Mouse (Mus musculus) cerebellum, postnatal 10 days (tissue): ENCODE measurements around the gene Fbxl15.

Source experiments
- DNase-seq, 2 experiments: peaks; one replicate each; pipeline ENCODE4 v3.0.0; 2021; ENCODE audit warnings: mixed read lengths in 2 of 2

Fbxl15 gene

GRCm38 (mm10) chr19:46322996-46323572 is 4.9 kb upstream of the Fbxl15 start:
- DNase-seq = no peak

- DNase-seq = no peak
Observed at GRCm38 (mm10) chr19:46323716-46324115, 4.3 kb upstream of the Fbxl15 start.

- no peak for DNase-seq
Observed at GRCm38 (mm10) chr19:46324366-46324765, 3.6 kb upstream of the Fbxl15 start.

DNA sequence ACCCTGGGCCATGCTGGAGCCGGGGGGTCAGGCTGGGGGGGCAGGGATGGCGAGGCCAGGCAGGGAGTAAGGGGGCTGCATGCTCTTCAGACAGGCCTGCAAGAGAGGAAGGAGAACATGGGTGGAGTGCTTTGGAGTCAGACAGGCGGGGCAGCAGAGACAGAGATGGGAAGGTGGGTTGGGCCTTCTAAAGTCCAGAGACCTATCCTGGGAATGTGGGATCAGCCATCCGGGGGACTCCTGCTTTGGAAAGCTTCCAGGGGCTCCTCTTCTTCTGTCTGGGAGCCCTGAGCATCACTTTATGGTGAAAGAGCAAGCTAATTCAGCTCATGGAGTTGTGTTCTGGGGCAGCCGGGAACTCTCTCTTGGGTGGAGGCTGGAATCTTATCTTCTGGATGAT is 3.1 kb upstream of the Fbxl15 start:
- DNase-seq = no peak

GRCm38 (mm10) chr19:46326019-46326755 is 1.8 kb upstream of the Fbxl15 start:
- DNase-seq = peak; percentile 58 to 63

DNA sequence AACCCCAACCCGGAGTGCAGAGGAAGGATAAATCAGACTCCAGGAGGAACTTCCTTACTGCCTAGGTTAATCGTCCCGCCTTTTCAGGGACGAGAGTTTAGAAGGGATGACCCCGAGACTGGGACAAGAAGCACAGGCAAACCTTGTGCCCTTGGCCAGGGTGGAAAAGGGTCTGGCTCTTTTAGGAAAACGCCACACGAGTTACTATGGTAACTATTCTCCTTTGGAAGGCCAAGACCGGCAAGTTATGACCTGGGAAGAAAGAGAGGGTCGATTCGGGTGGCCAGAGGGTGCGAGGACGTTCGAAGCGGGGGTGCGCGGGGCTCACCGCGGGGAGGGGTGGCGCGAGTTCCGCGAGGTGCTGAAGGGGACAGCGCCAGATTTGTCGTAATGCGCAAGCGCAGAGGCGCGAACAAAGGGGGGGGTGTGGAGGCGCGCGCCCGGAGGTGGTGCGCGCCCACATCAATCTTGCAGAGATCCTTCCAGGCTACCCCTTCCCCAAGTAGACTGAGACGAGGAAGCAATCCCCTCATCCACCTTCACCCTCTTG is 1.2 kb upstream of the Fbxl15 start, which contains the start of gene Psd:
Gene Psd, minus strand, starts transcription at position 401 of the 550 bp plus-strand sequence.
- peak; percentile 86 to 88 for DNase-seq

DNA sequence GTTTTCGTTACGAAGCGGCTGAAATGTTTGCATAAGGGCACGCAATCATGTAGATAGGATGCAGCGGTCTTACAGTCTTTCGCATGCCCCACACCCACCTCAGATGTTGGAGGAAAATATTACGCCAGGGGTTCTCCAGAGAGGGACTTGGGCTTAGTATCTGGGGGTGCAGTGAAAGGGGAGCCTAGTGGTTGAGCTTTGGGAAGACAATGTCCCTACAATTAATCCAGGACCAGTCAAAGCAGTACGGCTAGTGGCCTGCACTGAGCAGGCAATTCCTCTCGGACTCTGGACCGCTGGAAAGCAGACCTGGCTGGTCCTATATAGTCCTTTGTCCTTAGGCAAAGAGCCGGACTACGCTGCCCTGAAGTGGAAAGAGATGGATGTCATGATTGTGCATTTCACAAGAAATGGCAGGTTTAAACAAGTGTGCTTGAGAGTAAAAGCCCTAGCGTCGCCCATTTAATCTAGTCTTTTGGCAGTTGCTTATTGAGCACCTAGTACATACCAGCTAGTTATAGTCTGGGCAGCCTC is 386 bp upstream of the Fbxl15 start:
- peak in 1 of 2 experiments; percentile 22 for DNase-seq

DNA sequence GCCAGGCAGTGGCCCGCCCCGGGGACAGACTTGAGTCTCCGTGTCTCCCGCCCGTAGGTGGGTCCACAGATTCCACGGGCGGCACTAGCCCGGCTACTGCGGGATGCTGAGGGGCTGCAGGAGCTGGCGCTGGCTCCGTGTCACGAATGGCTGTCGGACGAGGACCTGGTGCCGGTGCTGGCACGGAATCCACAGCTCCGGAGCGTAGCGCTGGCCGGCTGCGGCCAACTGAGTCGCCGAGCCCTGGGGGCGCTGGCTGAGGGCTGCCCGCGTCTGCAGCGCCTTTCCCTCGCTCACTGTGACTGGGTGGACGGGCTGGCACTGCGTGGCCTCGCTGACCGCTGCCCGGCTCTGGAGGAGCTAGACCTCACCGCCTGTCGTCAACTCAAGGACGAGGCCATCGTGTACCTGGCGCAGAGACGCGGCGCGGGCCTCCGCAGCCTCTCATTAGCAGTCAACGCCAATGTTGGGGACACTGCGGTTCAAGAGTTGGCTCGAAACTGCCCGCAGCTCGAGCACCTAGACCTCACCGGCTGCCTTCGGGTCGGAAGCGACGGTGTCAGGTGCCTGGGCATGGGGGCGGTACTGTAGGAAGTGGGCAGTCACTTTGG is 1.2 kb downstream of the Fbxl15 start:
- DNase-seq = peak; percentile 74 to 76

DNA sequence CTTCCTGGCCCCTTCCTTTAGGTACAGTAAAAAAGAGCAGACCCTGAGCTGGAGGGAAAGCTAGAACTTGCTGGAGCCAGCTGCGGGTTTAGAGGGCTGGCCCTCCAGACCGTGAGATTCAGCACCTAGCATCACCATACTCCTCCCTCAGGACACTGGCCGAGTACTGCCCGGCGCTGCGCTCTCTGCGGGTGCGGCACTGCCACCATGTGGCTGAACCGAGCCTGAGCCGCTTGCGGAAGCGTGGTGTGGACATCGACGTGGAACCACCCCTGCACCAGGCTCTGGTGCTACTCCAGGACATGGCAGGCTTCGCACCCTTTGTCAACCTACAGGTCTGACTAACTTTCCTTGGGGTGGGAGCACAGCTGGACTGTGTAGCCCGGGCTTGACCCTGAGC is 2.0 kb downstream of the Fbxl15 start:
- peak; percentile 88 to 90 for DNase-seq

- DNase-seq = peak in 1 of 2 experiments; percentile 15
Observed at GRCm38 (mm10) chr19:46330696-46331095, 2.7 kb downstream of the Fbxl15 start.

DNA sequence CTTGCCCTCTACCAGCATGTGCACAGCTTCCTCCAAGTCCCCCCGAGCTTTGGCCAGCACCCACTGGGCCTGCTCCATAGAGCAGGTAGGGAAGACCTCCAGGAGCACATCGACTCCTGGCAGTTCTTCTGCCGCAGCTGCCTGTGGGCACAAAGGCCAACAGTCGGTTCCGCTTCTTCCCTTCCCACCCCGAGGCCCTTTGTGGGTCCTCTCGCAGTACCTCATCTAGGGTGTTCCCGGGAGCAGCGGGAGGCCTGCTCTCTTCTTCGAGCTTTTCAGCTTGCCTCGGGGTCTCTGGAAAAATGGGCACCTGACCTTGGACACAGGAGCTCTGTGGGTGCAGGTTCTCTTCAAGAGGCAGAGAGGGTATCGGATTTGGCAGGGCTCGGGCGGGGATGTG is 3.3 kb downstream of the Fbxl15 start:
- peak in 1 of 2 experiments; percentile 19 for DNase-seq

DNA sequence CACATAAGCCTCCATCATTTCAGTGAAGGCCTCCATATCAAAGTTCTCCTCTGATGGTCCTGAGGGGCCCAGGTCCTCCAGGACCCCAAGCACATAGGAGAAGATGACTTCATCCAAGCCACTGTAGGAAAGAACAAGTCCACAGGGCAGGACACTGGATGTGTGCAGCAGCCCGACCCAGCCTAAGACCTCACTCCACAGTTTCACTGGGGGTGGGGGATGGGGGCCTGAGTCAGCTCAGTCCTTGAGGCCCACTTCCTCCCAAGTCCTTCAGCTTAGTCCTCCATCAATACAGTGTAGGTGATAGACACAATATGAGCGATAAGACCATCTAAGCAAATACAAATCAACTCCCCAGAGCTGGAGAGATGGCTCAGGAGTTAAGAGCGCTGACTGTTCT is 4.0 kb downstream of the Fbxl15 start:
- peak in 1 of 2 experiments; percentile 29 for DNase-seq

DNA sequence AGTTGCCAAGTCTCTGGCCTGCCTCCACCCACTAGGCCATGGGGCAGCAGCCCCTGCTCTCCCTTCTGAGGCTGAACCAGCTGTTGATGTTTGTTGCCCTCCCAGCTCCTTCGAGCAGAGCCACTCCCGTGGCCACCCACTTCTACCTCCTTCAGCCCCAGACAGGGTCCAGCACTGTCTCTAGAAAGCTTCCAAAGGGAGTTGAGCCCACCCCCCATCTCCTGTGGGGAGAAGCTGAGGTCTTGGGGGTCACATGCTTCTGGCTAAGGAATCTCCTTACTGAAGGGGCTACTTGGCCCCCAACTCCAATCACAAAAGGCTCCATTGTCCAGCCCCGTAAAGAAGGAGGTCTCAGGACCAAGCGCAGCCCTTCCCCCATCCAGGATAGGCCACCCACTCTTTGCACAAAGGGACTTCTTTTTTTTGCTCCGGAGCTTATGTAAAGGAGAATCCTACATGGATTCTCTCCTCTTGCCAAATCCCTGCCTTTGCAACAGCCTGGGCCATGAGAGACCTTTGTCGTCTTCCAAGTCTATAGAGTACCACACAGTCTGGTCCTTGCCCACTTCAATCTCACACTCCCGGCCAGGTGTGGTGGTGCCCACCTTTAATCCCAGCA is 4.8 kb downstream of the Fbxl15 start:
- peak in 1 of 2 experiments; percentile 15 for DNase-seq

- DNase-seq = peak; percentile 86 to 89
Observed at GRCm38 (mm10) chr19:46333906-46334305, 5.9 kb downstream of the Fbxl15 start.

- peak in 1 of 2 experiments; percentile 33 for DNase-seq
Observed at GRCm38 (mm10) chr19:46337719-46338330, 9.8 kb downstream of the Fbxl15 start.

DNA sequence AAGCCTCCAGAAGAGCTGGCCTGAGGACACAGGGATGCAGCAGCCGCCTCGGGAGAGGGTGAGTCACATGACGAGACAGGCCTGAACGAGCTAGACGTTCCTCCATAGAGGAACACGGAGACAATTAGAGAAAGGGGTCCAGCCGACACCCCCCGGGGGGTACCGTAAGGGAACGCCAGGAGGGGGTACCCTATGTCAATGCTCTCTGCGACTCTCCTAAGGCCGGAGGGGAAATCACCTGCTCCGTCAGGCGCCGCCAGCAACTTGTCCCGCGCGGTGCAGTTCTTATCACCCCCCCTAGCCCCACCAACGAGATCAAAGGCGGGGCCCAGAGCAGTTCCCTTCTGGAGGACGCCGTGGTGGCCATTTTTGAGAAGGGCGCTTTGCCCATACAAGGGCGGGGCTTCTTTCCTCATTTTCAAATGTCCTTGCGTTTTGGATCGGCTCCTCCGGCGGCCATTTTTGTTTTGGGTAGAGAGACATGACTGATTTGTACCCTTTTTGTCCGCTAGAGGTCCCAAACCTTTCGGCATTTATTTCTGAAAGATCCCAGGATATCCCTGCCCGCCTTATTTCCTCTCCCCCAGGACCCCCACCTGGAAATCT is 10.4 kb downstream of the Fbxl15 start, which contains the start of gene Cuedc2:
Gene Cuedc2, minus strand, starts transcription at position 372 of the 606 bp plus-strand sequence.
- peak; percentile 99 for DNase-seq

GRCm38 (mm10) chr19:46338942-46339286 is 10.9 kb downstream of the Fbxl15 start:
- no peak for DNase-seq

- peak; percentile 79 to 84 for DNase-seq
Observed at GRCm38 (mm10) chr19:46339287-46339971, 11.4 kb downstream of the Fbxl15 start.

GRCm38 (mm10) chr19:46344710-46345419 is 16.9 kb downstream of the Fbxl15 start:
- DNase-seq = no peak

DNA sequence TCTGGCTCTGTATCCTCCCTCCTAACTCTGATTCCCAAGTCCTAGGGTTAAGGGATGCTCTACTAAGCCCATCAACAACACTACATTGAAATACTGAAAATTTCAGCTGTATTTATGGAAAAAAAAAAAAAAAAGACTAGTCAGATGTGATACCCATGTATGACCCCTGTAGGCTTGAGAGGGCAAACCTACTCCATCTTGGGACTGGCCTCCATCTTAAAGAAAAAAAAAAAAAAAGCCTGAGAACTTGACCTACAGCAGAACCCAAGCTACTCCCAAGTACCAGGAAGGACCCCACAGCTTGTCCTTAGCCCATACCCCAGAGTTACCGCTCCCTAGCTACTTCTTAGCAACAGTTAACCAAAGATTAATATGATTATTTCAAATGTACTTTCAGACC is 19.2 kb downstream of the Fbxl15 start:
- no peak for DNase-seq
